Mouse (Mus musculus): ENCODE measurements around the gene Capn13.

Gene Capn13

GRCm38 (mm10) chr17:73400862-73401261 is at the start of gene Capn13:
Gene Capn13 (minus strand): TSS chr17:73400866.
- no peak for DNase-seq

DNA sequence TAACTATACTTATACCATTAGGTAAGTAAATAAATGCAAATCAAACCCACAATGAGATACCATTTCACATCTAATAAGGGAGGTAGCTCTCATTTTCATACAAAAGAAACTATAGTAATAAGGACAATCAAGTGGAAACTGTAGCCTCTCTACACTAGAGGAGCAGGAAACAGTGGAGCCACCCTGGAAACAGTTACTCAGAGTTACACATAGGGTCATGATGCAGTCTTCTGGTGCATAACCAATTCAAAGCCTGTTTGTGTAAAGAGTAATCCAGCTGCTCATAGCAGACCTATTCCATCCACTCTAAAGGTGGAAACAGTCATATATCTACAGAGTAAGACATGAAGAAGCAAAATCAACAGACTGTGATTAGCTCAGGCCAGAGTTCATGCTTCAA is 48.4 kb upstream of the Capn13 start:
- no peak for DNase-seq

DNA sequence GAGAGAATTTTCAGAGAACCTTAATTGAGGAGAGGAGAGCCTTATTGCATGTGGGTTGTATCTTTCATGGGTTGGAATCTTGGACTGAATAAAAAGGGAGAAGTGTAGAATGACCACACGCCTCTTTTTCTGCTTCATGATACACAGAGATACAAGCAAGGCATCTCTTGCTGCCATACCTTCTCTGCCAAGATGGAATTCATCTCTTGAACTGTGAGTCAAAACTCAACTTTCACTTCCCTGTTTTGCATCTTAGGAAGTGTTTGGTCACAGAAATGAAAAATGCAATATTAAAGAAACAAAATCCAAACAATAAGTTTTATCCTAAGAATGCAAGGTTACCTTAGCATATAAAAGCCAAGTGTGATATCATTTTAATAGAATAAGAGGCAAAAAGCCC is 40.1 kb upstream of the Capn13 start:
- no peak for DNase-seq

GRCm38 (mm10) chr17:73432564-73433006 is 31.9 kb upstream of the Capn13 start:
- DNase-seq = peak; percentile 63

DNA sequence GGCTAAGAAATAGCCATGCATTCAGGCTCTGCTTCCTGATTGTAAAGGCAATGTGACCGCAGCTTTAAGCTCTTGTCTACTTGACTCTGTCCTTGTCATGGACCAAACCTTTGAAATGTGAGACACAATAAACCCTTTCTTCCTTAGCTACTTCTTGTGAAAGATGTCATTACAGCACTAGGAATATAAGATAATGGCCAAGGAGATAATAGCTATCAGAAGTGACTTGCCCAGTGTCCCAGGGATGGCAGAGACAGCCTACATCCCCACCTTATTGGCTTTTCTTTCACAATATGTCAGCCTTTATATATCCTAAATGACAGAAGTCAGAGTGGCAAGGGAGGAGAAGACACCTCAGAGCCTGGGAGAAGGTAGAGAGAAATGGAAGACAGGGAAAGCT is 31.4 kb upstream of the Capn13 start:
- DNase-seq = no peak

- DNase-seq = peak; percentile 15
Measured at GRCm38 (mm10) chr17:73417382-73417781, 16.7 kb upstream of the Capn13 start.

DNA sequence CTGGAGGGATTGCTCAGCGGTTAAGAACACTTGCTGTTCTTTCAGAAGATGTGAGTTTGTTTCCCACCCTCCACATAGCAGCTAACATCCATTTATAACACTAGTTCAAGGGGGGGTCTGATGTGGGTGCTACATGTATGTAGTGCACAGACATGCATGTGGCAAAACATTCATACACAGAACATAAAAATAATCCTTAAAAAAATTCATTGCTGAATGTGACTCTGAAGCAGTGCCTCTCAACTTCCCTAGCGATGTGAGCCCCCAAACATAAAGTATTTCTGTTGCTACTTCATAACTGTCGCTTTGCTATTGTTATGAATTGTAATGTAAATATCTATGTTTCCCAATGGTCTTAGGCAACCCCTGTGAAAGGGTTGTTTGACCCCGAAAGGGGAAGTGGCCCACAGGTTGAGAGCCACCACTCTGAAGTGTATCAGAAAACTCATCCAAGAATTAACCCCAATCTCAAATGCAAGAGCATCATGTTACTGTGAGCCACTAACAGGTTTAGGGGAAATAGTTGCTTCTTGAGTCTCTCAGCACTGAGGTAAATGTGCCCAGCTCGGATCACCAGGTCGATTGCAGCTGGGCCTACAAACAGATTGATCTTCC is 15.6 kb upstream of the Capn13 start:
- no peak for DNase-seq

DNA sequence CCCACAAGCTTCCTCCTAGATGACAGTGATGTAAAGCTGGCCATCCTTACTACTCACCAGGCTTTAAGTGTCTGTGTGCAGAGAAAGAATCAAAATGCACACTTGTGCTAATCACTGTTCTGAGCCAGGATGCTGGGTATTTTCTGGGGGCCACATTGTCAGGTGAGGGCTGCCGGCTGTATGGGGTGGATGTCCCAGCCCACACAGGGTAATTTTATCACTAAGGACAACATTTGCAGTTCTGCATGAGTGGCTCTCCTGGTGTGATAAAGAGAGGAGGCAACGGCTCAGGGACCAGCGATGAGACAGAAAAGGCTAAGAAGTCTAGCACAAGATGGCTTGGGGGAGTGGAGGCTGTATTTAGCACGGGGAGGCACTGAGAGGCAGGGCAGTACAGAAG is 11.2 kb upstream of the Capn13 start:
- DNase-seq = no peak

DNA sequence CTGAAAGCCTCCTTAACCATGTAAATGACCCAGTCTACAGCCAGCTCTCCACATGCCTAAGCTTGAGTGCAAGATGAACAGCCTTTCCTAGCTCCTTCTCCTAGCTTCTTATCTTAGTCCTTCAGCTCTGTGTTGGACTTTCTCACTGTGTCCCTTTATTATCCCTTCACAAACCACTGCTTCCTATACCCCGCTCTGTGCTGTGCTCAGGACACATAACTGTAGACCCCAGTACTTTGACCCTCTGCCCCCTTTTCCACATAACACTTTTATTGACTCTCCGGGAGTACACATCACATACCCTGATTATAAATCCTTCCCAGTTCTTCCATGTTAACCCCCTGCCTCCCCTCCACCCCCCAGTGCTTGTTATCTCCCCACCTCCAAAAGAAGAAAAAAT is 606 bp upstream of the Capn13 start:
- no peak for DNase-seq

- DNase-seq = no peak
Measured at GRCm38 (mm10) chr17:73399136-73399535, 1.5 kb downstream of the Capn13 start.

DNA sequence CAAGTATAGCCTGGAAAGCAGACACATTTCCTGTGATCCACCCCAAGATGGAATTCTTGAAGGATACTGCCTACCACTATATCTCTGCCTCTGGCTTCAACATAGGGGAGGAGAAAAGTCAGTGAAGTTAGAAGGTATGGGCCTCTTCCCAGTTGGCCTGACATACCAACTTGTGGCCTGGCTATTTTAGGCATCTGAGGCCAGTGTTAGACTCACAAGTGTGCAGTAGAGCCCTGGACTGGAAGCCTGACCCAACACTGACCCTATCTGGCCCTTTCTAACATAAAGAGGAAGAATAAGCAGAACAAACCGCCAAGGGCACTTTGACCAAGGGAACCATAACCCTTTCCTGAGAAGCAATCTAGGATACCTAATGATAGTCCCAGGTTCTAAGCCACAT is 7.3 kb downstream of the Capn13 start:
- DNase-seq = no peak

- DNase-seq = no peak
Measured at GRCm38 (mm10) chr17:73391771-73392170, 8.9 kb downstream of the Capn13 start.

GRCm38 (mm10) chr17:73390191-73391089 is 10.2 kb downstream of the Capn13 start:
- peak; percentile 20 for DNase-seq

GRCm38 (mm10) chr17:73389336-73389735 is 11.3 kb downstream of the Capn13 start:
- no peak for DNase-seq

DNA sequence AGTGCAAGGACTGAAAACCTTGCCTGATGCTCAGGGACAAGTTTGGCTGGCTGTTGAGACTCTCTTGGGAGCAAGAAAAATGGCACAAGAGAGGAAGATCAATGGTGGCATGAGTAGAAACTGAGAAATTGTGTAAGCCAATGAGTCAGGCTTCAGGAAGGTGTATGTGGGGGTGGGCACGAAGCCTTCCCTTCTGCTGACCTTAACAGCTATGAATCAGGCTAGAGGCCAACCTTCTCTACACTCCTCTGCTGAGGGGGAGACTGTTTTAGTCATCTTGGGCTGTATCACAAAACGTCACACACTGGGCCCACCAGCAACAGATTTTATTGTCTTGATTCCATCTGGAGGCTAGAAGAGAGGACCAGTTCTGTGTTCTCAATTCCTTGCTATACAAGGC is 14.1 kb downstream of the Capn13 start:
- DNase-seq = no peak

DNA sequence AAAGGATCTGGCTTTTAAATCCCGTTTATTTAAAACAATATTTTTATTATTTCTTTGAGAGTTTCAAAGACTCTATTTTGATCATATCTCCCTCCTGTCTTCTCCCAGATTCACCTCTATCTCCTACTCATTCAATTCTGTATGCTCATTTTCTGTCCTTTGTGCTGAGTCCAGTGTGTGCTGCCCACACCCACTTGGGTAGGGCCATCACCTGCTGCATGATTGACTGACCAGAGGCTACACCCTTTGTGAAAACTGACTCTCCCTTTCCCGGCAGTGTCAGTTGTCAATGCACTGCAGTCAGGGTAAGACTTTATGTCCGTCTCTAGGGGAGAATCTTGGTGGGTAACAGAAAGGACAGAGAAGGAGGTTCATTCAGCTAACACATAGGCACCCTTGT is 14.7 kb downstream of the Capn13 start:
- DNase-seq = no peak

DNA sequence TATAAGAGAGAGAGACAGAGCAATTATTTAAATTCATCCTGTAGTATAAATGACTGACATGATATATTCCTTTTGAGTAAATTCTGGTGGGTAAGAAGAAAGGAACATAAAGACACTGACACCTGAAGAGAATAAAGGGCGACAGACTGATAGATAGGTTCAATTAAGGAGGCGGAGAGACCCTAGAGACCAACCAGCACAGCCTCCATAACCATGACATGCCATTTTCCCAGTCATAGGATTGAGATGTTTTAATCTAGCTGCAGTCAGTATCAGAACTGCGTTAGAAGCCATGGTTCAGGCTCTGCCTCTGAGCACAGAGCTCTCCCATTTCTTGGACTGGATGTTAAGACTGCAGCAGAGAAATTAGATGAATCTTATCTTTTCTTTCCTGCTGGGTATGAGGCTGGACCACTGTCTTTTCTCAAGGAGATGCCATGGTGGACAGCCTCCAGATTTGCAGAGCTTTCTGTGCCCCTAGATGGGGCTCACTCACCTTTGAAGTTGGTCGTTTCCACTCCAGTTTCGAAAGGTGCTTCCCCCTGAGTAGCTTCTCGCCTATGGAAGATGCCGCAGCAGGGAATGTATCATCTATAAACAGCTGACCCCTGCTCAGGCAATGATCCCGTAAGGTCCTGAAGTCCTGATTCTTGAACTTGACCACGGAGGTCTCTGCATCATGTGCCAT is 18.2 kb downstream of the Capn13 start:
- no peak for DNase-seq

DNA sequence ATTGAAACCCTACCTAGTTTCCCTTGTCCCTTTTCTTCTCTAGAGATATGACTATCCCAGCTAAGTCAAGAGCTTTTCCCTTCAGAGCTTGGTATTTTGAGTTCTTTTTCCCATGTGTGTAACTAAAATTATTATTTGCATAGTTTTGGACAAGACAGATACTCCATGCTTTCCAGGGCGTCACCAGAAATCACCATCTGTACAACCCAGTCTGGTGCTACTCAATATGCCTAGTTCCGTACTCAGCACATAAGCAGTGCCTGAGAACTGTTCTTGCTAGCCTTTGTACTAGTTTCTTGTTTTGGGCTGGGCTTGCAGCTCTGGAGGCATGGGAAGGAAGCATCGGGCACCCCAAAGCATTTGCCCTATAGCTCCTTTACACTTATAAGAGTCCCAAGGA is 19.0 kb downstream of the Capn13 start:
- no peak for DNase-seq

DNA sequence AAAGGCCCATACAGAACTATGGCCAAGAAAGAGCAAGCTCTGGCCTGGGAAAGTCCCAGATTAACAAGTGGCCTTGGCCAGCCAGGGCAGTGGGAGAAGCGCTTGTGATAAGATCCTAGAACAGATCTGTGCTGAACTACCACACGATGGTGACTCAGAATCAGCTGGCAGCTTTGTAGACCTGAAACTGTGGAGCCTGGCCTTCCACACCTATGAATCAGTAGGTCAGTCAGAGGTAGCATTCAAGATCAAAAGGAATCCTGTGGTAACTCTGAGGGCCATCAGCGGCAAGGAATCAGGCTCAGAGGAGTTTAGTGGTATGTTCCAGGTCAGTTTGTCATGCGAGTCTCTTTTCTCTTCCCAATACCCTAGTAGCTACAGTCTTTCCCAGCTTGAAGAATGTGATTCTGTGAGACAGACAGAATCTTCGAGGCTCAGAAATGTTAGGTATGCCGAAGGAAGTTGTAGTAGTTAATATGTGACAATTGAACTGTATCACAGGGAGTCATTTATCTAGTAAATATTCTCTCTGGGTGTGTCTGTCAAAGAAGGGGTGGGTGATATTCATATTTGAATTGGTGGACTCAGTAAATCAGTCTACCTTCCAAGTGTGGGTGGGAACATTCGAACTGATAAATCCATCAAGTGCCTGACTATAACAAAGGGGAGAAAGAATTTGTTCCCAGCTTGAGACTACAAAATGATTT is 22.7 kb downstream of the Capn13 start:
- no peak for DNase-seq

DNA sequence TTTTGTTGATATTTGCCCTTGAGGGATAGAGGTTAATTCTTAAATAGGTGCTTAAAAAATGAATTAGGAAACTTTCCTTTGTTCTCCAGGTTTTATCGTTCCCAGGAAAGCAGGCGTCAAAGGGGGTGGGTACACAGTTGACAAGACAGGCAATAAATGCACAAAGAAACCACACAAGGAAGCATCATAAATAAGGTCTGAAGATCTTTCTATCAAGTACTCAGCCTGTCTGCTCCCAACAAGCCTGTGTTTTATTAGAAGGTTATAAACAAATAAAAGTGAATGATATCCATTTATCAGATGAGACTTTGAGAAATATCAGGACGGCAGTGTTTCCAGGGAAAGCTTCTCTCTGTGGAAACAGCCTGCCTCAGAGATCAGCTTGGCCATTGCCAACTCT is 33.3 kb downstream of the Capn13 start:
- no peak for DNase-seq

DNA sequence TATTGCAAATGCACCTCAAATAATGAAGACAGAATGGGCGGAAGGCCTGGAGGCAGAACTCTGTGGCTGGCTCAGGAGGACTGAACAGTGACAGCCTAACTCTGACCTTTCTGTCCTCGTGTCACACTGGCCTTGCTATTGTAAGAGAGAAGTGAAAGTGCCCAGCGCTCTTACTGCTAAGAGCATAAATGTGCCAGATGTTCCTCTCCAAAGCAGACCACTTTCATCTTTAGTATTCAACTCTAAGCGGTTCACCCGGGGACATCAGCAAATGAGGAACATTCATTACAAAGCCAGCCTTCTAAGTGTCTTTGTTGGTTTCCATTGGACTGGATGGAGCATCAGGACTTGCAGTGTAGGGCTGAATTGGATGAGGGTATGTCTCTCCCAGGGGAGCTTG is 39.6 kb downstream of the Capn13 start:
- DNase-seq = no peak

DNA sequence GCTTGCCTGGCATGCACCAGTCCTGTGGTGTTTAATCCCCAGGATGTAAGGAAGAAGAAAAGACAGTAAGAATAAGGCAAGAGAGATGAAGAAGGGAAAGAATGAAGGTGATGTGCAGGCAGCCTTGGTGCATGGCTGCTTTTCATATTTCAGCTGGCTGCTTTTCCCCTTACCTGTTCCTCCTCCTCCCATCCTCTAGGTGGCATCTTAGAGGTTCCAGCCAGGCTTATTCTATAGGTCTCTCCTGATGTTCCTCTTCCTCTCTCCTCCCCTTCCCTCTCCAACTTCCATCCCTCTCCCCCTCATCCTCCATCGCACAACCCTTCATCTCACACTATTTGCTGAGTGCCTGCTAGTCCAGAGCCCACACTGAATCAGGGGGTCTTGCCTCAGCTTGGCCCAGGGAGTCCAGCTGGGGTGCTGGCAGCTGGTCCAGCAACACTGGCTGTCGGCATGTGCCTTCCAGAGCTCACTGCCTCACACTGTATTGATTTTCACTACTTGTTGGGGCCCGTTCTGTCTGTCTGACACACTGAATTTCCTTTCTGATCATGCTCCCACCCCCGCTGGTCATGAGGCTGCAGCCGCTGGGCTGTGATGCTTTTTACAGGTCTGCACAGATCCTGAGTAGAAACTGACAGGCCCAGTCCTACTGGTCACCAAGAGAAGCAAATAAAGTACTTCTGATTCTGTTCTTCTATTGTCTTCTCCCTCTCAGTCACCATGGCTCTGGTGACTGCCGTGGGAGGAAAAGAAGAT is 56.9 kb downstream of the Capn13 start:
- no peak for DNase-seq
